ENCODE assay signal across 25 mouse cellular contexts in the genomic region with DNA sequence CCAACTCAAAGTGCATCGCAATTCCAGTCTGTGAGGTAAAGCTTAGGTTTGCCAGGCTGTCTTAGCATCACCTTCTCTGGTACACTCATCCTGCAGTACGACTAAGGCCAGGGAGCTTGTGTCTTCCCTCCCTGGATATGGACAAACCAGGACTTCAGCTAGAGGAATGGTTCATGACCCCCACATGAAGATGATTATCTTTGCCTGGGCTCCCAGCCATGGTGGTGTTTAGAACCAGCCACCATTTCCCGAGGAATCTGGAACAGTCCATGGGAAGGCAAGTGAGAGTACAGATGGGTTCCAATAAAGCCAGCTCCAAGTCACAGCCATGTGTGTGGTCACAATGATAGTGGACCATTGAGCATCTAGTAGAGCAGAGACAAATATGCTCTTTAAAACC.
A peak's percentile ranks its signal among the peaks of the same experiment; 100 is the strongest.
DNase-seq lines count a peak whose midpoint lies in the region; ATAC-seq and TF ChIP-seq lines count a peak whose summit lies in the region.
"Had no signal": no experiment of that assay in that cellular context is flagged by ENCODE, and none has a peak within 500 bp of the region (broad histone marks: within the 10 kb centered on the region; RNA-seq: fewer than 3 reads in every experiment).

No protein-coding gene starts in this region.

- H3K27ac ChIP-seq in forebrain, embryonic 15.5 days (replicated peaks), result peak overlapping the region; percentile 27; the same call in 1 of the 2 replicates
- no peak overlapping the region for H3K27ac ChIP-seq in forebrain, embryonic 12.5 days
- H3K27ac ChIP-seq in thymus, adult 2 months (ENCODE audit: control insufficient read depth, insufficient read depth, low read length), result no peak overlapping the region

- no peaks in the 10 kb centered on the region for H3K27me3 ChIP-seq in forebrain, embryonic 15.5 days
- peaks cover 11% of the 10 kb centered on the region; the same call in 1 of the 2 replicates for H3K27me3 ChIP-seq in forebrain, embryonic 12.5 days
- no peaks in the 10 kb centered on the region for H3K27me3 ChIP-seq in thymus, adult 2 months (ENCODE audit: control insufficient read depth, insufficient read depth, low read length)
- H3K27me3 ChIP-seq: CH12.LX had no signal

- H3K4me2 ChIP-seq in forebrain, embryonic 15.5 days (replicated peaks), result no peak overlapping the region
- H3K4me2 ChIP-seq in forebrain, embryonic 12.5 days, result no peak overlapping the region

- H3K4me3 ChIP-seq in forebrain, embryonic 15.5 days, result no peak overlapping the region
- H3K4me3 ChIP-seq in forebrain, embryonic 12.5 days (replicated peaks), result no peak overlapping the region
- H3K4me3 ChIP-seq in thymus, adult 2 months (ENCODE audit: control insufficient read depth, insufficient read depth, low read length), result no peak overlapping the region

- peak; percentile 58 for DNase-seq in 3T3-L1 (ENCODE audit: low read depth, low spot score)
- DNase-seq in NIH3T3 (ENCODE audit: low read depth), result peak; percentile 64
- peak; percentile 23 for DNase-seq in adipocyte (ENCODE audit: low spot score)
- DNase-seq in thymus, adult 2 months, result no peak
- DNase-seq in kidney, postnatal 14 days, result no peak
- DNase-seq in frontal cortex, postnatal 14 days (ENCODE audit: low spot score in 2 of 2), result no peak
- DNase-seq: adrenal gland, adult 2 months; adrenal gland, adult 8-10 months; adrenal gland, postnatal 10 days; adrenal gland, postnatal 14 days; adrenal gland, postnatal 25 days; adrenal gland, postnatal 36 days; B cell, adult 2 months; cerebellum, adult 11 months; cerebellum, adult 11-12 months; cerebellum, adult 18-20 months; cerebellum, adult 2 months; cerebellum, adult 8-10 months had no signal

- H3K9me3 ChIP-seq in forebrain, embryonic 15.5 days, result no peaks in the 10 kb centered on the region
- no peaks in the 10 kb centered on the region for H3K9me3 ChIP-seq in forebrain, embryonic 12.5 days
- H3K9me3 ChIP-seq: G1E had no signal

- no peak for ATAC-seq in forebrain, embryonic 15.5 days (replicated peaks)
- no peak for ATAC-seq in forebrain, embryonic 12.5 days (ENCODE audit: low FRiP score)
- ATAC-seq: activated CD4-positive, CD25-positive, alpha-beta regulatory T cell, adult 4 months; CD4-positive, CD25-positive, alpha-beta regulatory T cell, adult 4 months; Patski had no signal

- peaks cover 13% of the 10 kb centered on the region for H3K4me1 ChIP-seq in forebrain, embryonic 15.5 days
- H3K4me1 ChIP-seq in forebrain, embryonic 12.5 days, result peaks cover 16% of the 10 kb centered on the region
- no peaks in the 10 kb centered on the region for H3K4me1 ChIP-seq in thymus, adult 2 months (replicated peaks; ENCODE audit: control insufficient read depth, insufficient read depth, low read length)

- 85% methylated on average over 3 of the region's 3 CpGs for WGBS in forebrain, embryonic 15.5 days
- 87% methylated on average over 3 of the region's 3 CpGs for WGBS in forebrain, embryonic 12.5 days
- 86% methylated on average over 3 of the region's 3 CpGs for WGBS in thymus, adult 2 months

- no peak for TF ChIP-seq POLR2A in thymus, adult 2 months (IDR thresholded peaks at IDR 0.05; ENCODE audit: control insufficient read depth, extremely low read depth, insufficient read depth, low read length, poor library complexity)

- no peak overlapping the region for H3K9ac ChIP-seq in forebrain, embryonic 15.5 days (replicated peaks)
- H3K9ac ChIP-seq in forebrain, embryonic 12.5 days, result no peak overlapping the region

- no peaks in the 10 kb centered on the region for H3K36me3 ChIP-seq in forebrain, embryonic 15.5 days
- no peaks in the 10 kb centered on the region for H3K36me3 ChIP-seq in forebrain, embryonic 12.5 days (replicated peaks)
- H3K36me3 ChIP-seq in thymus, adult 2 months (ENCODE audit: control insufficient read depth, insufficient read depth, low read length), result no peaks in the 10 kb centered on the region
- H3K36me3 ChIP-seq: G1E had no signal

- TF ChIP-seq CTCF in thymus, adult 2 months (IDR thresholded peaks at IDR 0.05; ENCODE audit: borderline replicate concordance, control insufficient read depth, extremely low read depth, insufficient read depth, low read length, poor library complexity), result no peak

Comparison
In these comparisons a context has a peak if more than half of its experiments do, and no peak if none do; other contexts are left out.
1. DNase-seq: peak in 3T3-L1 (single experiment), NIH3T3 (single experiment) and adipocyte (single experiment); none in thymus, adult 2 months (single experiment), kidney, postnatal 14 days (single experiment) and frontal cortex, postnatal 14 days (0 of 2).